Mouse (Mus musculus) urinary bladder, postnatal 4 days (tissue): Measurements from ENCODE around the gene Apba1.

Source experiments
- DNase-seq, 2 experiments: peaks; one replicate each; pipeline ENCODE4 v3.0.0; 2021 to 2022; ENCODE audit warnings: low spot score in 2 of 2

Gene Apba1

GRCm38 (mm10) chr19:23806796-23807195 is 48.1 kb downstream of the Apba1 start:
- no peak for DNase-seq

GRCm38 (mm10) chr19:23807371-23807770 is 48.7 kb downstream of the Apba1 start:
- no peak for DNase-seq

- no peak for DNase-seq
Observed at GRCm38 (mm10) chr19:23809236-23809635, 50.5 kb downstream of the Apba1 start.

- DNase-seq, result no peak
Observed at GRCm38 (mm10) chr19:23810512-23810911, 51.8 kb downstream of the Apba1 start.

GRCm38 (mm10) chr19:23810976-23811375 is 52.3 kb downstream of the Apba1 start:
- DNase-seq, result no peak

GRCm38 (mm10) chr19:23816762-23817161 is 58.1 kb downstream of the Apba1 start:
- DNase-seq, result no peak

- DNase-seq, result no peak
Observed at GRCm38 (mm10) chr19:23817196-23817595, 58.5 kb downstream of the Apba1 start.

GRCm38 (mm10) chr19:23819882-23820281 is 61.2 kb downstream of the Apba1 start:
- DNase-seq, result no peak

GRCm38 (mm10) chr19:23822497-23822896 is 63.8 kb downstream of the Apba1 start:
- no peak for DNase-seq

- DNase-seq, result no peak
Observed at GRCm38 (mm10) chr19:23823533-23823932, 64.8 kb downstream of the Apba1 start.

- no peak for DNase-seq
Observed at GRCm38 (mm10) chr19:23826251-23826650, 67.6 kb downstream of the Apba1 start.

- DNase-seq, result no peak
Observed at GRCm38 (mm10) chr19:23830761-23831160, 72.1 kb downstream of the Apba1 start.

GRCm38 (mm10) chr19:23833685-23834682 is 75.3 kb downstream of the Apba1 start:
- DNase-seq, result no peak

- no peak for DNase-seq
Observed at GRCm38 (mm10) chr19:23834721-23835120, 76.0 kb downstream of the Apba1 start.

GRCm38 (mm10) chr19:23855832-23856231 is 97.1 kb downstream of the Apba1 start:
- peak in 1 of 2 experiments; percentile 7 for DNase-seq

GRCm38 (mm10) chr19:23858091-23858490 is 99.4 kb downstream of the Apba1 start:
- no peak for DNase-seq

- no peak for DNase-seq
Observed at GRCm38 (mm10) chr19:23858781-23859180, 100.1 kb downstream of the Apba1 start.

- no peak for DNase-seq
Observed at GRCm38 (mm10) chr19:23860151-23860820, 101.6 kb downstream of the Apba1 start.

- no peak for DNase-seq
Observed at GRCm38 (mm10) chr19:23862736-23863135, 104.0 kb downstream of the Apba1 start.

- no peak for DNase-seq
Observed at GRCm38 (mm10) chr19:23863959-23864358, 105.3 kb downstream of the Apba1 start.

- no peak for DNase-seq
Observed at GRCm38 (mm10) chr19:23866045-23866444, 107.4 kb downstream of the Apba1 start.

GRCm38 (mm10) chr19:23867052-23867451 is 108.4 kb downstream of the Apba1 start:
- DNase-seq, result no peak

- DNase-seq, result no peak
Observed at GRCm38 (mm10) chr19:23867589-23867988, 108.9 kb downstream of the Apba1 start.
